Mouse (Mus musculus) right cerebral cortex, adult 18-20 months (tissue): Measurements from ENCODE around the gene Slc2a4.
A peak's percentile ranks its signal among the peaks of the same experiment; 100 is the strongest.

ENCODE experiments used
- DNase-seq: peaks from one replicate; pipeline ENCODE4 v3.0.0; 2022; ENCODE audit warnings: mixed read lengths

The Slc2a4 gene

DNA sequence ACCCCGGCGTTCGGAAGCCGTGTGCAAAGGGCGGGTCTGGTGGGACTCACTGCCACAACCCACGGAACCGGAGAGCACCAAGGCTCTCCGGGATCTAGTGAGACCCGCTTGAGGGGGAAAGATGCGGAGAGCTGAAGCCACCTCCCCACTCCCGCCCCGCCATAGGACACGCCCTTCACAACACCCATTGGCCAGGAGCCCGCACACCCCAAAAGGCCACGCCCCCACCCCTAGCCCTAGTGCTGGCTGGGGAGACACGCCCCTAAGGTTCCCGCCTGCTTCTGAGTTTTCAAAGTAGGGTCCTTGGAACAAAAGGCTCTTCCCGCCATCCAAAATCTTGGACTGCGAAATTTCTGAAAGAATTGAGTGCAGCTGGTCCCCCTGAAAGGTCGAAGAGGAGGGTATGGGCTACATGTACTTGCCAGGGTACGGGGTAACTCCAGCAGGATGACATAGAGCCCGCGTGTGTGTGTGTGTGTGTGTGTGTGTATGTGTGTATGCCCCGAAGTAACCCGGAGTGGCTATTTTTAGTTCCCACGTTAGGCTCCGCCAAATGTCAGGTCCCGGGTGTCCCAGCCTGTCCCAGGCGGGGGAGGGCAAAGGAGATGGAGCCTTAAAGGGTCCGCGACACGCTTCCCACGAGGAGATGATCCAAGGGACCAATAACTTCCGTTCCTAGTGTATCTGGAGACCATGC is at the start of gene Slc2a4:
Gene Slc2a4 (minus strand): TSS at position 123 of the 697 bp plus-strand sequence.
- DNase-seq = peak; percentile 52

DNA sequence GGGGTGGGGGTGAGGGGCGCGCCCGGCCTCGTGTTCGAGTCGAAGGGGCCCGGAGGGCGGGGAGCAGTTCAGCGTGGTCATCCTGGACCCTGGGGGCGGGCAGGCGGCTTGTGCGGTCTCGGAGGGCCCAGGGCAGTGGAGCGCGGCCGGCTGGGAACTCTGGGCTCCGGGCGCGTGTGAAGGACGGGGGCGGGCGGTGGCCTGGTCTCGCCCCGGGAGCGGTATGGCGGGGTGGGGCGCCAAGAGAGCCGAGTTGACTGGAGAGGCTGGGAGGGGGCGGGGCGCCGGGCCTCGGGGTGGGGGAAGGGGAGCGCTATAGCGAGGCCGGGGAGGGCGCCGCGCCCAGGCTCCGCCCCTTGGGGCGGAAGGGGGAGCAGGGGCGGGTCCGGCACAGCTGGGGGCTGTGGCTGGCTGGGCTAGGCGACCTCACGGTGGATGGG is 49.1 kb upstream of the Slc2a4 start:
- DNase-seq = peak; percentile 73

DNA sequence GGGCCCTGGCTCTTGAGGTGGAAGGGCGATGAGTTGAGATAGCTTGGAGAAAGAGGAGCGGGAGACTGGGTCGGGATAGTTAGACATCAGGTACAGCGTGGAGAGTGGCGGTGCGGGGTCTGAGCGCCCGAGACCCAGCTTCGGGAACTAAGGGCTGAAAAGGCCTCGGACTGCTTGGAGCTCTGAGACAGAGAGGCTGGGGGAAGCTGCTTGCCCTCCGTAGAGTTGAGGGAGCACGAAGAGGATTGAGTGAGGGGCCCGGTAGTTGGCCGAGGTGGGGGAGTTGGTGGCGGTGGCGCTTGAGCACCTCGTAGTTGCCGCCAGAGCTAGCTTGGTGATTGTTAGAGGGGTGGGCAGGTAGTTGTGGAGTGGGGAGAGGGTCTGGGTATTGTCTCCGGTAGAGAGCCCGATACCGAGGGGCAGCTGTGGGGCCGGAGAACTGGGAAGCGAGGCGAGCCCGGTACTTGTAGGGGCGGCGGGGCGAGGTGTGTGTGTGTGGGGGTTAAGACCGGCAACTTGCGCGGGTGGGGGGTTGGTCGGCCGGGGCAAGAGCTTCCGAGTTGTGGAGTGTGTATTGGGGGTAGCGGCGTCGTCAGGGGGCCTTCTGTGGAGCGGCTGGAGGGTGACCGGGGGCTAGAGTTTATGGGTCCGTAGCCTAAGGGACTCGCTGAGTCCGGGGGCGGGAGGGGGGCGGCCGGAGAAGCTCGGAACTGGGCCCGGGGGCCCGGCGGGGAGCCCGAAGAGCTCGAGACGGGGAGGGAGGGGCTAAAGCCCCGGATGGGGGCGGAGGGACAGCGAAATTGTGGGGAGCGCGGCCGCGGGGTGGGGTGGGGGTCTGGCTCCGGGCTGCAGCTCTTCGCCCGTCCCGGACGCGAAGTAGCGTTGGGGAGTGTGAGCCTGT is 48.4 kb upstream of the Slc2a4 start:
- DNase-seq = peak; percentile 40

DNA sequence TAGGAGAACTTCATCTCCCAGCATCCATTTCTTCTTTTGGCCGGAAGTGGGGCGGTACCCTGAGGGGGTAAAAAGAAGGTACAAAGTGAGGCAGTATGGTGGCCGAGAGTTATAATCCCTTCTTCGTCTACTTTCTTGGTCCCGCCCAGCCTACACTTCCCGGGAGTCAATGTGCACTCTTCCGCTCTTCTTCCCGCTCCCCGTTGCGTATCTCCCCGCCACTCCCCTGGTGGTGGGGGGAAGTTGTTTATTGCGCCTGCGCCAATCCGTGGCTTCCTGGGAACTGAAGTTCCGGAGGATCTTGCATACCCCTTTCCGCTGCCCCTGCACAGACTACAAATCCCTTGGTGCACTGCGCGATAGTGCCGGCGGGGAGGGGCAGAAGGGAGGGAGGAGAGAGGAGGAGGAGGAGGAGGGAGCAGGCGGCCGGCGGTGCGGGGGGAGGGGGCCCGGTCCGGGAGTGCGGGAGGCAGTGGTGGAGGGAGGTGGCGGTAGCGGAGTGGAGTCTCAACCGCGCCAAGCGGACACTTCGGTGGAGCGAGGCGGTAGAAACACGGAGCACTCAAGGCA is 47.5 kb upstream of the Slc2a4 start, which contains the start of gene Phf23:
Gene Phf23 (plus strand): TSS at position 387 of the 570 bp plus-strand sequence.
- peak; percentile 99 for DNase-seq

DNA sequence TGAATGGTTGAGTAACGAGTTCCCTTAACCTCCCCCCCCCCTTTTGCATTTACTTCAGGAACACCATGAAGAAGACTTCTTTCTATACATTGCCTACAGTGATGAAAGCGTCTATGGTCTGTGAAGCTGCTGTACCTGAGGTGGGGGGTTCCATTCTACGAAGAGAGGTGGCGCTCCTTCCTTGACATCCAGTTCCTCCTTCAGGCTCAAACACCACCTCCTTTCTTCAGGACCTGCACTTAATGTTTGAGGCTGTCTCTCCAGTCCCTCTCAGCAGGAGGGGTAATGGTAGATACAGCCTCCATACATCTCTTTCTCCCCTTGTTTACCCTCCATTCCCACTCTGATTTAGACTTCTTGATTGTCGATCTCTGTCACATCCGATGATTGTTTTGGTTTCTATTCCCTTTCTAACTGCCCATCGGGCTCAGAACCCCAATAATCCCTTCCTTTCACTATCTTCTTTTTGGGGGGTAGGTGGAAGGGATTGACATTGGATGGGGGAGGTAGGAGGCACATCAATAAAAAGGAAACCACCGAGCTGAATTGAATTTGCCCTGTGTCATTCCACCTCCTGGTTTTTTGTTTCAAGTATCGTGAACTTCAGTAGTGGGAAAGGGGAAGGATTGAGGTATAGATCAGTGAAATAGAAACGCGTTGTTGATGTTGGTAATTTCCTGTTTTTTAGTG is 46.6 kb upstream of the Slc2a4 start:
- DNase-seq = no peak

DNA sequence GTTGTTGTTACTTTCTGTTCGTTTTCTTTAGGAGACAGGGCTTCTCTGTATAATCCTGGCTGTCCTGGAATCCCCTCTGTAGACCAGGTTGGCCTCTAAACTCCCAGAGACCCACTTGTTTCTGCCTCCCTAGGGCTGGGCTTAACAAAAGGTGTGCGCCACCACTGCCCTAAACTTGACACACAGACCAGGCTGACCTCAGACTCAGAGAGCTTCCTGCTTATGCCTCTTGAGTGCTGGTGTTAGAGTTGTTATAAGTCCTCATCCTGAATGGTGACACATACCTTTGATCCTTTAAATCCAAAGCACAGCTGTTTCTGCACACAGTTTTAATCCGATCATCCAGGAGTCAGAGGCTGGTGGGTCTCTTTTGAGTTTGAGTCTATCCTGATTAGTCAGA is 44.9 kb upstream of the Slc2a4 start:
- DNase-seq = no peak

DNA sequence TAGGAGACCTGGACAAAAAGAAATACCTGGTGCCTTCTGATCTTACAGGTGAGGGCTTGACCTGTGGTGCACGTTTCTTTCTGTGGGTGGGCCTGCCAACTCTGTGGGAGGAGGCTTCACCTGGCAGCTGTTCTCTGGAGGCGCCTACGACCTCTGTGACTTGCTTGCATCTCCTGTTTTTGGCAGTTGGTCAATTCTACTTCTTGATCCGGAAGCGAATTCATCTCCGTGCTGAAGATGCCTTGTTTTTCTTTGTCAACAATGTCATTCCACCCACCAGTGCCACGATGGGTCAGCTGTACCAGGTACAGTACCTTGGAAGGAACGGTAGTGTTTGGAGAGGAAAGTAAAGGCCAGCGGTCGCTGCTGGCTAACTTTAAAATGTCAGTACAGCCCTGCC is 44.4 kb upstream of the Slc2a4 start:
- no peak for DNase-seq

DNA sequence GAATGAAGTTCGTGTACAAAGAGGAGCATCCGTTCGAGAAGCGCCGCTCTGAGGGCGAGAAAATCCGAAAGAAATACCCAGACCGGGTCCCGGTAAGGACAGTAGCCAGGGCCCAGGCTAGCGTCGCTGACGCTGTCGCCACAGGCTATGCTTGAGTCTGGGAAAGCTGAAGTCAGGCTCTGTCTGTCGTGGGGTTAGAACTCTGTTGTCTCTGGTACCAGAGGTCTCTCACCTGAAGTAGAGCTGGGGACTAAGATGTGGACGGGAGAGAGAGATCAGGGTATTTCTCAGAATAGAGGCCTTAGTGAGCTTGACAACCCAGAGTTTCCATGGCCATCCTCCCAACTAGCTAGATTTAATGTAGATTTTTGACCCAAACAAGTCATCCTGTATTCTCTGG is 43.7 kb upstream of the Slc2a4 start:
- no peak for DNase-seq

DNA sequence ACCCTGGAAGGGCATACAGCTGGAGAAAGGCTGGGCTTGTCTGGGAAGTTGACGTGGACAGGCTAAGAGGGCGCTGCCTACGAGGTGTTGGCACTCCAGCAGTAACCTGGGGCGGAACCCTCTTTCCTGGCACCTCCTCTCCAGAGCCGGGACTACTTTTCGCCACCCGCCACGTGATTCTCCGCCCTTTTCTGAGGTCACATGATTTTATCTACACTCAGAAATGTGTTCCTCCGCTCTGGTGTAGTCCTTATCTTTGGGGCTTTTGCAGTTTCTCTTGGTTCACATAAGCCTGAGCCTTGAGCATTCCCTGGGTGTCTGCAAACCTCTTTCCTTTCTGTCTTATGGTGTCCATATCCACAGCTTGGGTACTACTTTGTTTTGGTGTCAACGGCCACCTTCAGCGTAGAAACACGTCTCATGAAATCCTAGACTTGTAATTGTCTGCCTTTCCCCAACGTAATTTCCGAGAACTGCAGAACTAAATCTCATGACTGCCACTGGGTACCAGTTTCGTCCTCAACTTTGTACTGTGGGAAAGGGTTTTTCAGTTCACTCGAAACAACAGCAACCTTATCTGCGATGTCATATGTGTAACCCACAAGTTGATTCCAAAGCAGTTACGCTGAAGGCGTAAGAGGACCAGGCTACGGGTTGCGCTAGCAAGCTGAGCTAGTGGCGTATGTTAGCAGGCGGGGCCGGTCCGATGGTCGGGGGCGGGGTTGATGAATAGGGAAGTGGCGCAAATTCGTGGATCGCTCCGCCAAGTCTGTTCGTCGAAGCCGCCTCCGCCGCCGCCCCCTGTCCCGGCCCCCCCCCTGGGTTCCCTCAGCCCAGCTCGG is 43.1 kb upstream of the Slc2a4 start, which contains the start of gene Gabarap:
Gene Gabarap (plus strand): TSS at position 294 of the 842 bp plus-strand sequence.
- peak; percentile 96 for DNase-seq

DNA sequence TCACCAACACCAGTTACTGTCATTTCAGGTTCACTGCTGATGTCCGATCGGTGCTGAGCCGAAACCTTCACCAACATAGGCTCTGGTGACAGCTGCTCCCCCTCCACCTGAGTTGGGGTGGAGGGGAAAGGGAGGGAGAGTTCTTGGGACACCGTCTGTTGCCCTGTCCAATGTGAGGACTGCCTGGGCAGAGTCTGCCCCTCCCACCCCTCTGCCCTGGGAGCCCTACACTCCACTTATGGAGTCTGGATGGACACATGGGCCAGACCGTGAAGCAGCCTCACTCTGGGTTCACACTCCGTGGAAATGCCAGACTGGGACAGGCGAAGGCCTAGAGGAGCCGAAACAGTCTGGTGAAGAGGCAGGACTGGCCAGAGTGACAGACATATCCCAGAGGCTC is 42.0 kb upstream of the Slc2a4 start:
- no peak for DNase-seq

DNA sequence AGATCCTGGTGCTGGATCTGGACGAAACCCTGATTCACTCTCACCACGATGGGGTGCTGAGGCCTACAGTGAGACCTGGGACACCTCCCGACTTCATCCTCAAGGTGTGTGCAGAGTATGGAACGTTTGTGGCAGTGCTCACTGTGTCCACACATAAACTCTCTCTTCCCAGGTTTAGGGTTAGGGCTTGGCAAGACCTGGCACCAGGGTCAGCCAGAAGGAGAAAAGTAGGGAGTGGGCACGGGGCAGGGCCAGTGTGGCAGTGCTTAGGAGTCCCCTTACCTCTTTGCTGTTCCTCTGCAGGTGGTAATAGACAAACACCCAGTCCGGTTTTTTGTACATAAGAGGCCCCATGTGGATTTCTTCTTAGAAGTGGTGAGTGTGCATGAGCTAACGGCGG is 36.4 kb upstream of the Slc2a4 start:
- no peak for DNase-seq

DNA sequence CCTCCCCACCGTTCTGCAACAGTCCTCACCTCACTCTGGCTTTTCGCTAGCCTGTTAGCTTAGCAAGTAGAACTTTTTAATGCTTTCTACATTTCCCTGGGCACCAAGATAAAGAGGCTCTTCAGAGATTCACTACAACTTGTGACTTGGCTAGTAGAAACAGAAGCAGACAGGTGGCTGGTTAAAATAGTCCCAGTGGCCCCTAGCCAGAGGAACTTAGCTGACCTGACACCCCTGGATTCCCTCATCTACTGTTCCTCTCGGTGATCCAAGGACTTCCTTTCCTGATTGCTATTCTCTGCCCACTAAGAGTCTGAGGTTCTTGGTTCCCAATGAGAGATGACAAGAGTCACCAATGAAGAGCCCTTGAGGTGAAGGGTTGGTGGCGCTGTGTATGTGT is 35.4 kb upstream of the Slc2a4 start:
- no peak for DNase-seq

DNA sequence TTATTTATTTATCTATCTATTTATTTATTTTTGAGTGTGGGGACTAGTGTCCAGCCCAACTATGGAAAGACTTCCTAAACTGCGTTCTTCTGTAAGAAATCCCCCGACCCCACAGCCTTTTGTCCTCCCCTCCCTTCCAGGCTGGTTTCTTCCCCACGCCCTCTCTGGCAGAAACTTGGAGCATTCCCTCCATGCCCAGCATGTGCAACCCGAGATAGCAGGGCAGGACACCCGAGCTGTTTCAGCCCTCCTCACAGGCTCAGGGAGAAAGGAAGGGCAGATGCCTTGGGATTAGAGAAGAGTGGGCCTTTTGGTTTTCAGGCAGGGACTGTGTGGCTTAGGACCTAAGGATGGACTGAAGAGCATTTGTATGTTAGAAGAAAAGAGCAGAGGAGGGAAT is 34.9 kb upstream of the Slc2a4 start:
- DNase-seq = no peak

DNA sequence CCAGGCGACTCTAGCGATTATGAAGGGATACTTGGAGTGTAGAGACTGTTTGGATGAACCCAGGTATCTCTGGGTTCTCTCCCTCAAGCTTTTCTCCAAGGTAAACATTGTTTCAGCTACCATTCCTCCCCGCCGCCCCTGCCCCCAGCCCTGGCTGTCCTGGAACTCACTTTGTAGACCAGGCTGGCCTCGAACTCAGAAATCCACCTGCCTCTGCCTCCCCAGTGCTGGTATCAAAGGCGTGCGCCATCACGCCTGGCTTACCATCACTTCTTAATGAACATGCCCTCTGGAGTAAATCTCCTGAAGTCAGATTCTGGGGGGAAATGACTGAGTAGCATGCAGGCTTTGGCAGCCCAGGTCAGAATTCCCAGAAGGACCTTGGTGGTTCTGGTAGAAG is 34.2 kb upstream of the Slc2a4 start, which contains the start of gene Elp5:
Gene Elp5 (minus strand): TSS at position 293 of the 400 bp plus-strand sequence.
- DNase-seq = no peak

DNA sequence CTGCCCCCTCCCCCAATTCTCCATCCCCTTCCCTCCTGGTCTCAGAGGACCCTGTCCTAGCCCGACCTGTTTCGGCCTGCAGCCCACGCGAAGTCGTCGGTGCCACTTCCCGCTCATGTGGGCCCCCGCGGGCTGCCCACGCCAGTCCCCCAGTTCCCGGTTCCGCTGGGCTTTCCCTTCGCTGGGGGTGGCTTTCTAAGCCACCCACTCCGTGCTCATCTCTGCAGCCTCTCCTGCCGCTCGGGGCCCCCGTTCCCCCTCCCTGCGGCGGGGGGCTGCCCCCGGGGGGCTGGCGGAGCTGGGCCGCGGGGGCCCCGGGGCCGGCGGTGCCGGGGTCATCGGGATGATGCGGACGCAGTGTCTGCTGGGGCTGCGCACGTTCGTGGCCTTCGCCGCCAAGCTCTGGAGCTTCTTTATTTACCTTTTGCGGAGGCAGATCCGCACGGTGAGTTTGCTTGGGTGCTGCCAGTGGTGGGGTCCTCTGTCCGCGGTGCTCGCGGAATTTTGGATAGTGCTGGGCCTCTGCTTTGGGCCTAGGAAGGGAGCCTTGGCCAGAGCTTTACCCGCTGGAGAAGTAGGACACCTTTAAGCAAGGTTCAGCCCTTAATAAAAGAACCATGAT is 33.3 kb upstream of the Slc2a4 start, which contains the start of gene Ctdnep1:
Gene Ctdnep1 (plus strand): TSS at position 16 of the 622 bp plus-strand sequence.
- DNase-seq = peak; percentile 42

DNA sequence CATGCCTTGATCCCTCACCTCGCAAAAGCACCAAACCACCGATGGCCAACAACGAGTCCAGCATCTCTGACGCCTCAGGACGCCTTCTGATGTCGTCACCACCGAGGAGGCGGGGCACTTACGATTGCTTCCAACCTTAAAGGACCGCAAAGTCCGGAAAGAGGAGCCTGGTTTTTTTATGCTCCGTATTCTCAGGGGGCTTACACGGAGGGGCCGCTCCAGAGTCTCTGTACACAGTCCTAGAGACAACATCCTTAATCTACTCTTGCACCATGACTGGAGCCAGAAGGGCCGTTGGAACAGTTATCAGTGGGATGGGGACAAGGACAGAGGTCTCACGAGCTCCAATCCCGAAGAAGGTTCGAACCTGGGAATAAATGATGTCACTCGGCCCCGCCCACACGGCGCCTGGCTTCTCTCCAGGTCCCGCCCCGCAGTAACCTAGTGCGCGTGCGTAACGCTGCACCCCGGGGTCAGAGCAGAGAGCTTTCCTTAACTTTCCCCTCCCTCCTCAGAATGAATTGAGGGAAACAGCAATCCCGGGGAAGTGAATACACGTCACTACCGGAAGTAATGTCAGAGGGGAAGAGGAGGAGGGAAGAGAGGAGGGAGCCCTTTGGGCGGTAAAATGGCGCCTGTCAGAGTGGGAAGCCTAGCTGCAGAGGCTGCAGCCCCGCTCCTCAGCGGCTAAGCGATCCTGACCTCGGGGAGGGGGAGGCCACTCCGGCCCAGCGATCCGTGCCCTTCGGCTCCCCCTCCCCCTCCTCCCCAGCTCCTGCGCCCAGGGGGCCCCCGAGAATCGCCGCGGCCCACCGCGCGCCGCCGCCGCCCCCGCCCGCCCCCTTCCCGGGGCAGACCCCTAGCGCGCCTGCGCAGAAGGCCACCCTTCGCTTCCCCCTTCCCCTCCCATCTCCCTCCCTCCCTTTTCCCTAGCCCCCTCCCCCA is 32.5 kb upstream of the Slc2a4 start:
- peak; percentile 98 for DNase-seq

DNA sequence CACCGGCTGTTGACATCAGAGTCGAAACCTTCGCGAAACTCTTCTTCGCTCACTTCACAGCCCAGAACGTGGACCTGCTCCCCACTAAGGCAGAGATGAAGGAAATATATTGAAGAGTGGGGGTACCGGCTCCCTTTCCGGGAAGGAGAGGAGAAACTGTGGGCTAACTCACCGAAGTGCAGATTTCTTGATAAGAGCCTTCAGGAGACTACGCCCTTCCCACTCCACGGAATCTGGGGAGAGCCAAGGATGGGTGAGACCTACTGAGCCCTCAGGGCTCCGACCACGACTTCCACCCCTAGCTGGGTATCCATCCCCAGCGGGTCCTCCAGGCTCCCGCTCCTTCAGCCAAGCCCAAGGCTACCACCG is 31.8 kb upstream of the Slc2a4 start:
- no peak for DNase-seq

DNA sequence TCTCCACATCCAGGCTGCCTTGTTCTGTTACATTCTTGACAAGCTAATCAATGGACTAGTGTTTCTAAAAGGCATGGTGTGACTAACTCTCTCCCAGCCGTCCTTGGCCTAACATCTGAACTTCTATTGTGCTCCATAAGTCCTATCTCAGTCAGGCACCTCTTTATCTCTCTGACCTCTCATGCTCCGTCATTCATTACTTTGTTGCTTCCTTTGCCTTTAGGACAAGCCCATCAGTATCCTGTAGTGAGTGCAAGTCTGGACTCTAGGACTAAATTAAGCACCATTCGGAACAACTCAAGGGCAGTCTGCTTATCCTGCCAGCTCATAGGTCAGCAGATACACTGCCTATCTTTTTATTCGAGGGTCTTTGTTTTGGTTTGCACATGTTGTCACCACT is 28.3 kb upstream of the Slc2a4 start:
- DNase-seq = no peak

DNA sequence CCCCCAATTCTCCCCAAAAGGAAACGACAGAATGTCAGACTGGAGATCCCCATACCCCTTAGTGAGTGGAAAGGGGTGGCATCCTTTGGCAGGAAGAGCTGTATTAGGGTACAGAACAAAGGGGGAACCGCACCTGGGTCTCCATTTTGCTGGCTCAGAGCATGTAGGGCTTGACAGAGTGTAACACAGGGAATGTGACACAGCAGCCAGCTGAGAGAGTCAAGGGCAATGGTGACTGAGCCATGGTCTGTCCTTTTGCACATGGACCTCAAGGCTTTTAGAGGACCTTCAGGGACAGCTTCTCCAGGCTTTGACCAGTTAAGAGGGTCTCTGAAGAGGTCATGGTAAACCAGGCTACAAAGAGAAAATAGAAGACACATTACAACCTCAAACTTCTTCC is 26.9 kb upstream of the Slc2a4 start:
- DNase-seq = no peak

DNA sequence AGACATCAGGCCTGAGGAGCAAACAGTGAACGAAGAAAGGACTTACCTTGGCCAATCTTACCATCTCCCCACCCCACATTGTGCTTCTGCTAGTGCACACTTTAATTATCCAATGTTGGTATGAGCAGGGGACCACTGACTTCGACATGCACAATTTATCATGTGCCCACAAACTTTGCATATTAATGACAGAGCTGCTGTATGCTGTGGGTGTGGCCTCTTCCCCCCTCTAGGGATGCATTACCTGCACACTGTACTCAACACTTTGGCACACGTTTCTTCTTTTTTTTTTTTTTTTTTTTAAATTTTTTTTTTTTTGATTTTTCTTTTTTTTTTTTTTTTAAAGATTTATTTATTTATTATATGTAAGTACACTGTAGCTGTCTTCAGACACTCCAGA is 22.8 kb upstream of the Slc2a4 start:
- DNase-seq = no peak
